Mouse (Mus musculus) heart, adult 10 weeks (tissue): ENCODE results near the gene Myct1. TPM values are rescaled to one million over a fixed set of nuclear protein-coding genes. Genes with fewer than 3 reads are reported as not detected.

ENCODE experiments used
- polyA plus RNA-seq: library from polyadenylated mRNA; stranded (reverse); fragments of 350-450 nt; fragmentation: Illumina TruSeq; extraction: RNeasy Lipid Tissue Mini Kit (QIAGEN cat#74804); gene quantifications from one replicate; pipeline ENCODE4 v1.2.3, GENCODE M21; 2014; ENCODE audit warnings: low read depth, low replicate concordance

Gene Myct1
- 16.1 TPM for polyA plus RNA-seq

DNA sequence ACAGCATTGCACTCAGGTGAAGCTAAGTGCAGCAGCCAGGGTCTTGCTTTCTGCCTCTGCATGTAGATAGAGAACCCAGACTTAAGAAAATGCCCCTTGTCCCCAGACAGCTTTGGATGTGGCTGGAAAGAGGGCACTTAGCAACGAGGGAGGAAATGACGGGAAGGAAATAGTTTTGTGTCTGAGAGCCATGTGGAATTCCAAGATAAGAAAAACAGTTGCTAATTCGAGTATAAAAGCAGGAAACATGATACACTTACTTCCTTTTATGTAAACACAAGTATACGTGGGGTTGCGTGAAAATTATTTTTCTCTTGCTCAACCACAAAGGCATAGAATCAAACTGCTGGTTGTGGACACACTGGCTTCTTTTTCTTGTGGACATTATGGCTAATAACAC is at the start of gene Myct1:
TSS of gene Myct1 (plus strand) at position 312 of the 400 bp plus-strand sequence.

DNA sequence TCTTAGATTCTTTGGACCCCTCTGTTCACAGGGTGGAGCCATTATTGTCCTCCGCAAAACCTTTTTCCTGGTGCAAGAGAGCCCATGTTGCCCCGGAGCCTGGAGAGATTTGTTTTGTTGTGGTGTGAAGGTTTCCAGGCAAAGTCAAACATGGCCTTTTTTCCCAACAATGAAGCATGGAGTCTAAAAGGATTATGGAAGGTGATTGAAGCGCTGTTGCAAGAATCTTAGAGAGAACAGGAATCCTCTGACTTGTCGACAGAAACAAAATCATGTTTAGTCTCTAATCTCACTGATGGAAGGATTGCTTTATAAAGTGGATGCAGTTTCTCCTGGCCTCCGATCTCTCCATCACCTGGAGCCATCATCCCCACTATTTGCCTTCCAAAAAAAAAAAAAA is 42.2 kb upstream of the Myct1 start, which contains the start of gene Syne1:
TSS of gene Syne1 (minus strand) at position 101 of the 400 bp plus-strand sequence.

DNA sequence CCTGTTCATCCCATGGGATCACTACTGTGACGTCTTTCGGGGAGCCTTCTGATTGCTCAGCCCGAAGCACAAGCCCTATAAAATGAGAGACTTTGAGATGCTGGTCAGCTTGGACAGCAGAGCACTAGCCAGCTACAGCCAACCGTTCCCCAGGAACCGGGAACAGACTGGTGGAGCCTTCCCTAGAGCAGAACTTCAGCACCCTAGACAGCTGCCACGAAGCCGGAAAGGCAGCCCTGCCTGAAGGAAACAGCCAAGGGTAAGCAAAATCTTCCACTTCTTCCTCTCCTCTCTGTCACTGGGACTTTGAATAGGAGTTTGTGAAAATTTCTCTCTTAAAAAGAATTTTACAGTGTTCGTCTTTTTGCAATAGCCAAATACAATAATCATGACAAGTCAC is 45.5 kb downstream of the Myct1 start, which contains the start of gene Vip:
TSS of gene Vip (plus strand) at position 107 of the 400 bp plus-strand sequence.

Other genes with a start within 250 kb of the Myct1 start
- gene Syne1, start 42.3 kb upstream of the Myct1 start, polyA plus RNA-seq: 59.3 TPM
- not detected for gene Vip, start 45.4 kb downstream of the Myct1 start, polyA plus RNA-seq
- gene Fbxo5, start 211.8 kb downstream of the Myct1 start, polyA plus RNA-seq: not detected
- gene Mtrf1l, start 230.1 kb downstream of the Myct1 start, polyA plus RNA-seq: 18.9 TPM